Comparison of ENCODE assay signal across 8 mouse cellular contexts in genomic region chr7:3302556-3303275, GRCm38 (mm10). TPM values are rescaled to one million over a fixed set of nuclear protein-coding genes. Genes with fewer than 3 reads are reported as not detected.
A peak's percentile ranks its signal among the peaks of the same experiment; 100 is the strongest.
DNase-seq lines count a peak whose midpoint lies in the region; ATAC-seq and TF ChIP-seq lines count a peak whose summit lies in the region.

No protein-coding gene starts in this region.

- no peaks in the 10 kb centered on the region for H3K9me3 ChIP-seq in embryonic facial prominence, embryonic 11.5 days (replicated peaks; ENCODE audit: control insufficient read depth, low read length)
- no peaks in the 10 kb centered on the region for H3K9me3 ChIP-seq in hindbrain, embryonic 13.5 days
- H3K9me3 ChIP-seq in megakaryocyte, embryonic 14.5 days = no peaks in the 10 kb centered on the region

- H3K27ac ChIP-seq in spleen, adult 2 months (ENCODE audit: insufficient read depth, low read length) = no peak overlapping the region
- H3K27ac ChIP-seq in embryonic facial prominence, embryonic 11.5 days (replicated peaks; ENCODE audit: low read depth, low read length) = no peak overlapping the region
- H3K27ac ChIP-seq in hindbrain, embryonic 13.5 days = no peak overlapping the region

- WGBS in spleen, adult 2 months = 4% methylated on average over 16 of the region's 16 CpGs
- under 1% methylated on average over 16 of the region's 16 CpGs for WGBS in embryonic facial prominence, embryonic 11.5 days
- 3% methylated on average over 16 of the region's 16 CpGs for WGBS in hindbrain, embryonic 13.5 days

- peak overlapping the region; percentile 46 for H3K4me3 ChIP-seq in spleen, adult 2 months (ENCODE audit: extremely low read depth, insufficient read depth, insufficient read length)
- peak overlapping the region; percentile 31 for H3K4me3 ChIP-seq in embryonic facial prominence, embryonic 11.5 days (ENCODE audit: low read depth, low read length)
- H3K4me3 ChIP-seq in hindbrain, embryonic 13.5 days = peak overlapping the region; percentile 44
- H3K4me3 ChIP-seq in megakaryocyte, embryonic 14.5 days (replicated peaks) = peak overlapping the region; percentile 91

- H3K36me3 ChIP-seq in spleen, adult 2 months (ENCODE audit: control insufficient read depth, insufficient read depth, low read length) = peaks cover 7% of the 10 kb centered on the region
- no peaks in the 10 kb centered on the region for H3K36me3 ChIP-seq in embryonic facial prominence, embryonic 11.5 days (replicated peaks; ENCODE audit: control insufficient read depth, insufficient read depth, low read depth, low read length)
- peaks cover 14% of the 10 kb centered on the region for H3K36me3 ChIP-seq in hindbrain, embryonic 13.5 days
- H3K36me3 ChIP-seq in megakaryocyte, embryonic 14.5 days (replicated peaks; ENCODE audit: low read length) = peaks cover 13% of the 10 kb centered on the region

- 0 out of 2 replicates have a peak, but pooled peaks have one; percentile 20 for ATAC-seq in embryonic facial prominence, embryonic 11.5 days (replicated peaks; ENCODE audit: insufficient number of reproducible peaks, low FRiP score, low TSS enrichment, low read depth)
- peak; percentile 34 for ATAC-seq in hindbrain, embryonic 13.5 days (ENCODE audit: low FRiP score)
- no peak for ATAC-seq in erythroid progenitor cell, adult 5-6 weeks (replicated peaks; ENCODE audit: low FRiP score, poor library complexity, severe bottlenecking)

- no peak for TF ChIP-seq POLR2A in spleen, adult 2 months (IDR thresholded peaks at IDR 0.05; ENCODE audit: low read depth, low read length)

- H3K4me1 ChIP-seq in spleen, adult 2 months (ENCODE audit: control insufficient read depth, insufficient read depth, insufficient read length) = peaks cover 15% of the 10 kb centered on the region; the same call in 1 of the 2 replicates
- H3K4me1 ChIP-seq in embryonic facial prominence, embryonic 11.5 days (ENCODE audit: control insufficient read depth, insufficient read depth, low read length) = peaks cover 2% of the 10 kb centered on the region
- peaks cover 40% of the 10 kb centered on the region for H3K4me1 ChIP-seq in hindbrain, embryonic 13.5 days (replicated peaks)
- peaks cover 35% of the 10 kb centered on the region for H3K4me1 ChIP-seq in megakaryocyte, embryonic 14.5 days

- H3K4me2 ChIP-seq in embryonic facial prominence, embryonic 11.5 days (ENCODE audit: low read depth, low read length) = peak overlapping the region; percentile 58
- H3K4me2 ChIP-seq in hindbrain, embryonic 13.5 days = peak overlapping the region; percentile 72

- no peak overlapping the region for H3K9ac ChIP-seq in embryonic facial prominence, embryonic 11.5 days (replicated peaks; ENCODE audit: low read length)
- peak overlapping the region; percentile 68 for H3K9ac ChIP-seq in hindbrain, embryonic 13.5 days

- DNase-seq in spleen, adult 2 months (ENCODE audit: low read depth in 1 of 2, low spot score in 2 of 2) = no peak
- no peak for DNase-seq in spleen, postnatal 4 days (ENCODE audit: low spot score in 2 of 2)
- peak; percentile 72 for DNase-seq in embryonic facial prominence, embryonic 11.5 days (ENCODE audit: low spot score)
- DNase-seq in right cerebral cortex, postnatal 25 days = no peak
- no peak for DNase-seq in adrenal gland, adult 18-20 months (ENCODE audit: low spot score in 2 of 2)

- peaks cover 5% of the 10 kb centered on the region for H3K27me3 ChIP-seq in spleen, adult 2 months (ENCODE audit: control insufficient read depth, insufficient read depth, low read length)
- H3K27me3 ChIP-seq in embryonic facial prominence, embryonic 11.5 days (ENCODE audit: control insufficient read depth, insufficient read depth, low read length) = peaks cover 19% of the 10 kb centered on the region
- peaks cover 60% of the 10 kb centered on the region for H3K27me3 ChIP-seq in hindbrain, embryonic 13.5 days
- peaks cover 58% of the 10 kb centered on the region for H3K27me3 ChIP-seq in megakaryocyte, embryonic 14.5 days (replicated peaks)

- TF ChIP-seq CTCF in spleen, adult 2 months (IDR thresholded peaks at IDR 0.05; ENCODE audit: extremely low read depth, insufficient read depth, insufficient read length, insufficient replicate concordance) = no peak

RNA-seq across cellular contexts. Expression of gene Prkcg, which starts 13.7 kb away (rescaled TPM):
- 4.8 and 5.7 TPM in 2 replicates for polyA plus RNA-seq in spleen, adult 2 months (2012; rRNA removed)
- polyA plus RNA-seq in embryonic facial prominence, embryonic 11.5 days (2014; fragmentation: Nextera tagmentation; extraction: Ambion mirVana) = 0.39 and 2.0 TPM in 2 replicates
- 0.81 and 0.83 TPM in 2 replicates for polyA plus RNA-seq in hindbrain, embryonic 13.5 days (2015; fragmentation: Nextera tagmentation; extraction: Ambion mirVana)
- 0.23 TPM in 1 of 2 replicates, not detected in the other for polyA plus RNA-seq in megakaryocyte, embryonic 14.5 days (2012; ENCODE audit: insufficient read depth, low replicate concordance)
- 0.84 and 6.8 TPM in 2 replicates for total RNA-seq in erythroid progenitor cell, adult 5-6 weeks (2015; ENCODE audit: low replicate concordance)
- not detected in 2 replicates for total RNA-seq in erythroid progenitor cell, adult 5-6 weeks (2017; ENCODE audit: low replicate concordance)
- total RNA-seq in adrenal gland, adult 18-20 months (2021) = 1 to 10 TPM in 1 of 2 experiments, under 1 TPM in 1; 0.36 to 1.1 TPM

RNA-seq across cellular contexts. Expression of gene Myadm, which starts 13.8 kb away (rescaled TPM):
- 126 and 181 TPM in 2 replicates for polyA plus RNA-seq in spleen, adult 2 months (2012; rRNA removed)
- 36.9 and 38.5 TPM in 2 replicates for polyA plus RNA-seq in embryonic facial prominence, embryonic 11.5 days (2014; fragmentation: Nextera tagmentation; extraction: Ambion mirVana)
- 29.0 and 29.8 TPM in 2 replicates for polyA plus RNA-seq in hindbrain, embryonic 13.5 days (2015; fragmentation: Nextera tagmentation; extraction: Ambion mirVana)
- 1.5 and 8.9 TPM in 2 replicates for polyA plus RNA-seq in megakaryocyte, embryonic 14.5 days (2012; ENCODE audit: insufficient read depth, low replicate concordance)
- total RNA-seq in erythroid progenitor cell, adult 5-6 weeks (2015; ENCODE audit: low replicate concordance) = 12.6 and 13.0 TPM in 2 replicates
- 5.3 and 6.4 TPM in 2 replicates for total RNA-seq in erythroid progenitor cell, adult 5-6 weeks (2017; ENCODE audit: low replicate concordance)
- total RNA-seq in adrenal gland, adult 18-20 months (2021) = 10 to 100 TPM; 55.9 to 68.6 TPM

RNA-seq across cellular contexts. Expression of gene Cacng7, which starts 30.0 kb away (rescaled TPM):
- 1.1 and 1.3 TPM in 2 replicates for polyA plus RNA-seq in spleen, adult 2 months (2012; rRNA removed)
- 2.6 and 2.9 TPM in 2 replicates for polyA plus RNA-seq in embryonic facial prominence, embryonic 11.5 days (2014; fragmentation: Nextera tagmentation; extraction: Ambion mirVana)
- 4.3 and 4.7 TPM in 2 replicates for polyA plus RNA-seq in hindbrain, embryonic 13.5 days (2015; fragmentation: Nextera tagmentation; extraction: Ambion mirVana)
- not detected in 2 replicates for polyA plus RNA-seq in megakaryocyte, embryonic 14.5 days (2012; ENCODE audit: insufficient read depth, low replicate concordance)
- not detected in 2 replicates for total RNA-seq in erythroid progenitor cell, adult 5-6 weeks (2015; ENCODE audit: low replicate concordance)
- total RNA-seq in erythroid progenitor cell, adult 5-6 weeks (2017; ENCODE audit: low replicate concordance) = 2.1 TPM in 1 of 2 replicates, not detected in the other
- total RNA-seq in adrenal gland, adult 18-20 months (2021) = 10 to 100 TPM in 1 of 2 experiments, 1 to 10 TPM in 1; 8.9 to 16.6 TPM

RNA-seq across cellular contexts. Expression of gene Nlrp12, which starts 53.2 kb away (rescaled TPM):
- polyA plus RNA-seq in spleen, adult 2 months (2012; rRNA removed) = 0.46 and 0.63 TPM in 2 replicates
- polyA plus RNA-seq in embryonic facial prominence, embryonic 11.5 days (2014; fragmentation: Nextera tagmentation; extraction: Ambion mirVana) = not detected in 2 replicates
- polyA plus RNA-seq in hindbrain, embryonic 13.5 days (2015; fragmentation: Nextera tagmentation; extraction: Ambion mirVana) = 0.05 TPM in 1 of 2 replicates, not detected in the other
- polyA plus RNA-seq in megakaryocyte, embryonic 14.5 days (2012; ENCODE audit: insufficient read depth, low replicate concordance) = not detected in 2 replicates
- 0.72 TPM in 1 of 2 replicates, not detected in the other for total RNA-seq in erythroid progenitor cell, adult 5-6 weeks (2015; ENCODE audit: low replicate concordance)
- 1.0 TPM in 1 of 2 replicates, not detected in the other for total RNA-seq in erythroid progenitor cell, adult 5-6 weeks (2017; ENCODE audit: low replicate concordance)
- under 1 TPM in 1 of 2 experiments, not detected in 1; 0.20 TPM for total RNA-seq in adrenal gland, adult 18-20 months (2021)

Comparison
In these comparisons a context has a peak if more than half of its experiments do, and no peak if none do; other contexts are left out.
1. H3K4me3 ChIP-seq: peak in every context shown above with its lines; median percentile 91 in megakaryocyte, embryonic 14.5 days; 46 in spleen, adult 2 months; 44 in hindbrain, embryonic 13.5 days; 31 in embryonic facial prominence, embryonic 11.5 days.